Mouse (Mus musculus) ES-E14 (cell line): ENCODE results near the gene C1galt1. TPM values are rescaled to one million over a fixed set of nuclear protein-coding genes. Genes with fewer than 3 reads are reported as not detected.

Source experiments
- DNase-seq: peaks from one replicate; pipeline ENCODE4 v3.0.0-alpha.2; 2013; ENCODE audit warnings: low read depth, low spot score
- H3K27ac ChIP-seq: 2 replicates; pipeline ENCODE4 v1.5.1; 2012; ENCODE audit warnings: low read depth, mild to moderate bottlenecking, low read length, moderate library complexity, mixed read lengths; ENCODE audit not compliant: poor library complexity, insufficient read depth, severe bottlenecking
- H3K36me3 ChIP-seq: 2 replicates; pipeline ENCODE4 v1.6.1; 2012; ENCODE audit warnings: mild to moderate bottlenecking, low read length, moderate library complexity, mixed read lengths; ENCODE audit not compliant: control insufficient read depth, poor library complexity, insufficient read depth, severe bottlenecking
- H3K4me1 ChIP-seq, 2 experiments: fragments of 150-350 bp in 1 of 2; sonication (generic) in 1 of 2; 2 replicates each; pipeline ENCODE4 v1.6.1; 2012; ENCODE audit warnings: low read length in 2 of 2, mild to moderate bottlenecking in 1 of 2, mixed read lengths in 1 of 2; ENCODE audit not compliant: control insufficient read depth in 2 of 2, insufficient read depth in 2 of 2, poor library complexity in 1 of 2
- H3K4me3 ChIP-seq, 2 experiments: fragments of 150-350 bp in 1 of 2; sonication (generic) in 1 of 2; 2 replicates each; pipeline ENCODE4 v1.5.1; 2012; ENCODE audit warnings: low read length in 2 of 2, low read depth in 1 of 2, mild to moderate bottlenecking in 1 of 2, mixed read lengths in 1 of 2; ENCODE audit not compliant: insufficient read depth in 1 of 2, poor library complexity in 1 of 2, severe bottlenecking in 1 of 2
- H3K9ac ChIP-seq: 2 replicates; pipeline ENCODE4 v1.6.1; 2012; ENCODE audit warnings: low read depth, mild to moderate bottlenecking, low read length, mixed read lengths; ENCODE audit not compliant: poor library complexity, insufficient read depth, severe bottlenecking
- H3K9me3 ChIP-seq: fragments of 150-350 bp; sonication (generic); 2 replicates; pipeline ENCODE4 v1.6.1; 2012; ENCODE audit warnings: low read depth, mild to moderate bottlenecking, low read length; ENCODE audit not compliant: control insufficient read depth, insufficient read depth
- CHD2 ChIP-seq: IDR thresholded peaks from 2 replicates; pipeline ENCODE4 v1.6.1; 2014; ENCODE audit warnings: mild to moderate bottlenecking, low read depth, low read length, inconsistent platforms
- HCFC1 ChIP-seq: IDR thresholded peaks from 2 replicates; pipeline ENCODE4 v1.6.1; 2012; ENCODE audit warnings: low read length, inconsistent platforms, borderline replicate concordance; ENCODE audit not compliant: insufficient read depth
- MAFK ChIP-seq: IDR thresholded peaks from 2 replicates; pipeline ENCODE4 v1.6.1; 2014; ENCODE audit warnings: mild to moderate bottlenecking, low read depth, low read length, inconsistent platforms; ENCODE audit not compliant: insufficient read depth
- ZC3H11A ChIP-seq: IDR thresholded peaks from 2 replicates; pipeline ENCODE4 v1.6.1; 2012; ENCODE audit warnings: low read depth, mild to moderate bottlenecking, inconsistent platforms, low read length, borderline replicate concordance
- ZNF384 ChIP-seq: IDR thresholded peaks from 2 replicates; pipeline ENCODE4 v1.6.1; 2012; ENCODE audit warnings: low read depth, low read length, inconsistent platforms
- in situ Hi-C, 2 experiments: fragments of 600-800 bp; cut with MboI; formaldehyde crosslinking; loops; one replicate each; pipeline ENCODE4 v1.15.1; 2025; ENCODE audit warnings: low sequenced_read_pairs in 2 of 2, inconsistent platforms in 1 of 2; ENCODE audit not compliant: unreplicated experiment in 2 of 2
- total RNA-seq: library from RNA; depleted of rRNA; stranded (reverse); fragments of 300-350 nt; gene quantifications from 2 replicates; pipeline ENCODE4 v1.2.3, GENCODE M21; 2012; rRNA removed

Gene C1galt1
- 6.3 and 7.0 TPM in 2 replicates for total RNA-seq

- Histone ChIP-seq H3K4me3 (peak within 1 kb of the TSS; percentile 87 to 97), H3K9ac (peak within 1 kb of the TSS; percentile 91), H3K4me1 (peaks cover 3 to 7% of the 10 kb centered on the region in 2 experiments; a peak in 2 of 4 replicates), H3K27ac (peak within 1 kb of the TSS; percentile 80), H3K9me3 (no peaks in the 10 kb centered on the region), H3K36me3 (no peaks in the 10 kb centered on the region)
- no peak for DNase-seq
- in situ Hi-C loops = no loop called here
- TF ChIP-seq CHD2 (no peak), MAFK (no peak), ZC3H11A (no peak), HCFC1 (no peak), ZNF384 (no peak)
Observed at GRCm38 (mm10) chr6:7844802-7845679, at the start of gene C1galt1. C1galt1 (plus strand) TSS chr6:7844842.

GRCm38 (mm10) chr6:7799969-7800368 lies 44.7 kb upstream of the C1galt1 start:
- Histone ChIP-seq H3K9me3 (no peaks in the 10 kb centered on the region), H3K27ac (no peak overlapping the region), H3K36me3 (no peaks in the 10 kb centered on the region), H3K4me1 (no peaks in the 10 kb centered on the region), H3K4me3 (no peak overlapping the region), H3K9ac (no peak overlapping the region)
- in situ Hi-C loops = no loop called here
- TF ChIP-seq ZC3H11A = no peak
- no peak for TF ChIP-seq CHD2
- no peak for DNase-seq

GRCm38 (mm10) chr6:7803765-7804542 lies 40.7 kb upstream of the C1galt1 start:
- Histone ChIP-seq H3K4me1 (no peaks in the 10 kb centered on the region), H3K4me3 (no peak overlapping the region), H3K9ac (no peak overlapping the region), H3K27ac (no peak overlapping the region), H3K9me3 (no peaks in the 10 kb centered on the region), H3K36me3 (no peaks in the 10 kb centered on the region)
- no peak for DNase-seq
- TF ChIP-seq HCFC1 (no peak), ZC3H11A (no peak), CHD2 (no peak), MAFK (no peak), ZNF384 (no peak)
- in situ Hi-C loops = no loop called here

- Histone ChIP-seq H3K27ac (no peak overlapping the region), H3K9me3 (no peaks in the 10 kb centered on the region), H3K4me1 (no peaks in the 10 kb centered on the region), H3K9ac (no peak overlapping the region), H3K36me3 (no peaks in the 10 kb centered on the region), H3K4me3 (no peak overlapping the region)
- TF ChIP-seq ZC3H11A = no peak
- in situ Hi-C loops = no loop called here
- no peak for DNase-seq
Observed at GRCm38 (mm10) chr6:7814146-7814545, 30.5 kb upstream of the C1galt1 start.
